Mouse (Mus musculus): Measurements from ENCODE around the gene Atp6v0a2. TPM values are rescaled to one million over a fixed set of nuclear protein-coding genes. Genes with fewer than 3 reads are reported as not detected.

Gene Atp6v0a2
- polyA plus RNA-seq (2017; shearing (Covaris generic)) = 10 to 100 TPM; 63.0 to 94.0 TPM

GRCm38 (mm10) chr5:124628448-124629363 lies at the start of gene Atp6v0a2:
Gene Atp6v0a2, plus strand, starts transcription at chr5:124628576.

GRCm38 (mm10) chr5:124578633-124579317 lies 49.6 kb upstream of the Atp6v0a2 start, which contains the start of the genes Eif2b1 and Gtf2h3:
Gene Eif2b1, minus strand, starts transcription at chr5:124579131.
Gene Gtf2h3, plus strand, starts transcription at chr5:124579140.

GRCm38 (mm10) chr5:124724997-124725396 lies 96.6 kb downstream of the Atp6v0a2 start, which contains the start of gene Dnah10:
Gene Dnah10, plus strand, starts transcription at chr5:124725085.

Other genes starting within 250 kb of the Atp6v0a2 start
- gene Sbno1, start 202.6 kb upstream of the Atp6v0a2 start, polyA plus RNA-seq (2017; shearing (Covaris generic)) = 100 to 1,000 TPM in 1 of 2 experiments, 10 to 100 TPM in 1; 96.8 to 111 TPM
- 10 to 100 TPM; 69.0 to 89.2 TPM for gene Kmt5a, start 188.6 kb upstream of the Atp6v0a2 start, polyA plus RNA-seq (2017; shearing (Covaris generic))
- 100 to 1,000 TPM in 1 of 2 experiments, 10 to 100 TPM in 1; 89.1 to 118 TPM for gene Rilpl2, start 150.2 kb upstream of the Atp6v0a2 start, polyA plus RNA-seq (2017; shearing (Covaris generic))
- 10 to 100 TPM in 1 of 2 experiments, 1 to 10 TPM in 1; 7.0 to 10.3 TPM for gene Snrnp35, start 145.4 kb upstream of the Atp6v0a2 start, polyA plus RNA-seq (2017; shearing (Covaris generic))
- 1 to 10 TPM; 3.0 to 3.1 TPM for gene Rilpl1, start 97.2 kb upstream of the Atp6v0a2 start, polyA plus RNA-seq (2017; shearing (Covaris generic))
- gene Tmed2, start 87.9 kb upstream of the Atp6v0a2 start, polyA plus RNA-seq (2017; shearing (Covaris generic)) = 100 to 1,000 TPM; 488 to 539 TPM
- 10 to 100 TPM; 15.8 to 18.2 TPM for gene Ddx55, start 75.7 kb upstream of the Atp6v0a2 start, polyA plus RNA-seq (2017; shearing (Covaris generic))
- gene Eif2b1, start 49.4 kb upstream of the Atp6v0a2 start, polyA plus RNA-seq (2017; shearing (Covaris generic)) = 10 to 100 TPM; 40.2 to 63.4 TPM
- 10 to 100 TPM; 35.1 TPM for gene Gtf2h3, start 49.4 kb upstream of the Atp6v0a2 start, polyA plus RNA-seq (2017; shearing (Covaris generic))
- gene Dnah10, start 96.5 kb downstream of the Atp6v0a2 start, polyA plus RNA-seq (2017; shearing (Covaris generic)) = under 1 TPM in 1 of 2 experiments, not detected in 1; 0.11 TPM
- 10 to 100 TPM; 20.4 to 28.0 TPM for gene Ccdc92, start 233.8 kb downstream of the Atp6v0a2 start, polyA plus RNA-seq (2017; shearing (Covaris generic))
- 10 to 100 TPM; 18.1 to 24.1 TPM for gene Zfp664, start 234.1 kb downstream of the Atp6v0a2 start, polyA plus RNA-seq (2017; shearing (Covaris generic))

Data from activated CD4-positive, CD25-positive, alpha-beta regulatory T cell (primary cell).